Mouse (Mus musculus): Measurements from ENCODE around the gene Vmn1r125.
"Not testable (repeated sequence)": the region's sequence is repeated elsewhere in the genome, so short reads cannot be mapped to it uniquely, and the experiment has no call there.

Vmn1r125 gene

GRCm38 (mm10) chr7:21271879-21272278 lies at the start of gene Vmn1r125:
Vmn1r125 (plus strand) TSS chr7:21272179.
- DNase-seq, result not testable (repeated sequence)

GRCm38 (mm10) chr7:21260517-21260916 lies 11.5 kb upstream of the Vmn1r125 start, which contains the start of gene Vmn1r124:
Vmn1r124 (minus strand) TSS chr7:21260617.
- not testable (repeated sequence) for DNase-seq

GRCm38 (mm10) chr7:21301367-21301766 lies 29.4 kb downstream of the Vmn1r125 start, which contains the start of gene Vmn1r126:
Vmn1r126 (minus strand) TSS chr7:21301467.
- DNase-seq, result not testable (repeated sequence)

DNA sequence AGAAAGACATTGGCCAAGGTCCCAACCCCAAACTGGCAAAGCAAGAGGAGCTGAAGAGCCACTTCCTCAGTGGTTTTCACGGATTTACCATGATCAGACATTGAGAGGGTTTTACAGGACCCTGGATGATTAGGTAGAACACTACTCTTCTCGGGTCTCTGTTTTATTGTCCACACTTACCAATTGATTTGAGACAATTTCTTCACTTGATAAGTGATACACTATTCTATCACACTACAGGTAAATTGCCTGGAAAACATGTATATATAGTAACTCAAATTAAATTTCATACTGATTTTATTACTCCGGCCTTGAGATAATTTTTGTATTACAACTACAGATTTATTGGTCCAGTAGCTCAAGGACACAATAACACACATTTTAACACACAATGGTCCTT lies 47.8 kb downstream of the Vmn1r125 start, which contains the start of gene Vmn1r127:
Vmn1r127 (minus strand) TSS at position 101 of the 400 bp plus-strand sequence.
- DNase-seq, result not testable (repeated sequence)

All from kidney, postnatal 4 days (tissue).